Mouse (Mus musculus) CH12.LX (cell line): Measurements from ENCODE around the gene Fam234b.

Experiments used
- CTCF ChIP-seq, 2 experiments: IDR thresholded peaks in 1 of 2; conservative IDR thresholded peaks in 1 of 2; 2 replicates each; pipeline ENCODE4 v1.5.1; 2011 to 2012; ENCODE audit warnings: low read depth in 2 of 2, low read length in 2 of 2, improper control_type of control experiment in 1 of 2, inconsistent platforms in 1 of 2, mild to moderate bottlenecking in 1 of 2, moderate library complexity in 1 of 2
- ELF1 ChIP-seq: IDR thresholded peaks from 2 replicates; pipeline ENCODE4 v1.6.1; 2014; ENCODE audit warnings: low read depth, mild to moderate bottlenecking, inconsistent platforms, low read length, improper control_type of control experiment
- EP300 ChIP-seq: IDR thresholded peaks from 2 replicates; pipeline ENCODE4 v1.6.1; 2011; ENCODE audit warnings: low read length, improper control_type of control experiment
- HCFC1 ChIP-seq: IDR thresholded peaks from 2 replicates; pipeline ENCODE4 v1.6.1; 2012; ENCODE audit warnings: low read depth, mild to moderate bottlenecking, inconsistent platforms, low read length, improper control_type of control experiment
- JUND ChIP-seq: conservative IDR thresholded peaks from 2 replicates; pipeline ENCODE4 v1.6.1; 2011; ENCODE audit warnings: low read depth, low read length, improper control_type of control experiment
- MAFK ChIP-seq: IDR thresholded peaks from 2 replicates; pipeline ENCODE4 v1.6.1; 2011; ENCODE audit warnings: low read length, improper control_type of control experiment; ENCODE audit not compliant: insufficient replicate concordance
- POLR2A ChIP-seq: IDR thresholded peaks from 2 replicates; pipeline ENCODE4 v1.6.1; 2011; ENCODE audit warnings: low read depth, mild to moderate bottlenecking, improper control_type of control experiment, low read length
- ZC3H11A ChIP-seq: IDR thresholded peaks from 2 replicates; pipeline ENCODE4 v1.6.1; 2012; ENCODE audit warnings: low read depth, mild to moderate bottlenecking, inconsistent platforms, low read length, improper control_type of control experiment

- TF ChIP-seq HCFC1 (no peak), JUND (no peak), CTCF (conservative IDR thresholded peaks at IDR 0.05 in 1 of 2, IDR thresholded peaks at IDR 0.05 in 1 of 2; ENCODE audit: low read depth in 2 of 2, low read length in 2 of 2) (no peak), EP300 (no peak), POLR2A (no peak), ELF1 (no peak), MAFK (no peak), ZC3H11A (no peak)
Measured at GRCm38 (mm10) chr6:135279286-135279685, 81.5 kb downstream of the Fam234b start.
